Mouse (Mus musculus): ENCODE results near the gene Kif26b.

- TF ChIP-seq CTCF (IDR thresholded peaks at IDR 0.05; ENCODE audit: low read depth, low read length) (no peak), TAL1 (conservative IDR thresholded peaks at IDR 0.05; ENCODE audit: low read depth, low read length) (no peak), GATA1 (IDR thresholded peaks at IDR 0.05; ENCODE audit: borderline replicate concordance, low read length) (no peak)
Observed at GRCm38 (mm10) chr1:178556226-178556625, 27.3 kb downstream of the Kif26b start.

Measured in G1E (cell line).